Mouse (Mus musculus) stomach, embryonic 14.5 days (tissue): ENCODE measurements around the gene Nacad. TPM values are rescaled to one million over a fixed set of nuclear protein-coding genes. Genes with fewer than 3 reads are reported as not detected.

Experiments used
- ATAC-seq: fragments of 200-750 bp; cut with Nextera tagmentation; 2 replicates; pipeline ENCODE4 v1.8.0; 2017; ENCODE audit warnings: low read depth, moderate TSS enrichment; ENCODE audit not compliant: insufficient number of reproducible peaks, insufficient read depth, low FRiP score
- H3K27ac ChIP-seq: fragments of 300-500 bp; sonication (generic); 2 replicates; pipeline ENCODE4 v1.5.1; 2014; ENCODE audit warnings: mild to moderate bottlenecking, low read length, moderate library complexity, mixed read lengths
- H3K27me3 ChIP-seq: fragments of 300-500 bp; sonication (generic); 2 replicates; pipeline ENCODE4 v1.6.1; 2014; ENCODE audit warnings: low read length, control low read depth, mixed read lengths; ENCODE audit not compliant: control insufficient read depth, insufficient read depth
- H3K36me3 ChIP-seq: fragments of 300-500 bp; sonication (generic); 2 replicates; pipeline ENCODE4 v1.6.1; 2014; ENCODE audit warnings: mild to moderate bottlenecking, control low read depth, low read length, moderate library complexity, mixed read lengths; ENCODE audit not compliant: control insufficient read depth, insufficient read depth
- H3K4me1 ChIP-seq: fragments of 300-500 bp; sonication (generic); 2 replicates; pipeline ENCODE4 v1.6.1; 2014; ENCODE audit warnings: low read length, control low read depth, mixed read lengths; ENCODE audit not compliant: control insufficient read depth, insufficient read depth
- H3K4me2 ChIP-seq: fragments of 300-500 bp; sonication (generic); replicated peaks from 2 replicates; pipeline ENCODE4 v1.6.1; 2014; ENCODE audit warnings: low read depth, low read length, control low read depth
- H3K4me3 ChIP-seq: fragments of 300-500 bp; sonication (generic); 2 replicates; pipeline ENCODE4 v1.5.1; 2014; ENCODE audit warnings: low read depth, low read length, control low read depth
- H3K9ac ChIP-seq: fragments of 300-500 bp; sonication (generic); replicated peaks from 2 replicates; pipeline ENCODE4 v1.6.1; 2014; ENCODE audit warnings: low read depth, mild to moderate bottlenecking, control low read depth, low read length, moderate library complexity, mixed read lengths
- H3K9me3 ChIP-seq: fragments of 300-500 bp; sonication (generic); 2 replicates; pipeline ENCODE4 v1.6.1; 2016; ENCODE audit warnings: low read depth, low read length, control low read depth; ENCODE audit not compliant: control insufficient read depth
- WGBS: fragments of 180-500 bp; shearing (Covaris S2); extraction: QIAGEN DNeasy Blood & Tissue Kit; methylation state at CpG from one replicate; pipeline ENCODE4 v1.1.7; 2014; 5-methylcytosine and 5-hydroxymethylcytosine counted together
- polyA plus RNA-seq: library from polyadenylated mRNA; unstranded; fragments of >200 nt; fragmentation: Nextera tagmentation; extraction: Ambion mirVana; gene quantifications from 2 replicates; pipeline ENCODE4 v1.2.1, GENCODE M21; 2014

Nacad gene
- polyA plus RNA-seq, 1 experiment from 2014 or later, result 9.2 TPM

GRCm38 (mm10) chr11:6615250-6616205 lies 9.7 kb upstream of the Nacad start:
- Histone ChIP-seq H3K4me2 (no peak overlapping the region), H3K9ac (no peak overlapping the region), H3K36me3 (peaks cover 73% of the 10 kb centered on the region), H3K27ac (no peak overlapping the region), H3K9me3 (no peaks in the 10 kb centered on the region), H3K27me3 (no peaks in the 10 kb centered on the region), H3K4me1 (no peaks in the 10 kb centered on the region), H3K4me3 (no peak overlapping the region)
- no peak for ATAC-seq
- 91% methylated on average over 12 of the region's 12 CpGs for WGBS

- 0 out of 2 replicates have a peak overlapping the region, but pooled peaks have one; percentile 10 for H3K9ac ChIP-seq
- 0 out of 2 replicates have a peak, but pooled peaks cover 13% of the 10 kb centered on the region for H3K27me3 ChIP-seq
- no peak for ATAC-seq
- H3K36me3 ChIP-seq, result no peaks in the 10 kb centered on the region
- peak overlapping the region; percentile 57 for H3K4me2 ChIP-seq
- H3K4me1 ChIP-seq, result peaks cover 23% of the 10 kb centered on the region
- H3K9me3 ChIP-seq, result no peaks in the 10 kb centered on the region
- 19% methylated on average over 13 of the region's 13 CpGs for WGBS
- H3K27ac ChIP-seq, result no peak overlapping the region
- H3K4me3 ChIP-seq, result peak overlapping the region; percentile 30
Measured at GRCm38 (mm10) chr11:6605021-6605481, 802 bp downstream of the Nacad start.

- Histone ChIP-seq H3K36me3 (no peaks in the 10 kb centered on the region), H3K4me3 (peak overlapping the region; percentile 30; the same call in 1 of the 2 replicates), H3K27ac (no peak overlapping the region), H3K27me3 (0 out of 2 replicates have a peak, but pooled peaks cover 13% of the 10 kb centered on the region), H3K9me3 (no peaks in the 10 kb centered on the region), H3K4me1 (peaks cover 23% of the 10 kb centered on the region), H3K4me2 (no peak overlapping the region), H3K9ac (no peak overlapping the region)
- no peak for ATAC-seq
Measured at GRCm38 (mm10) chr11:6604604-6604936, 1.3 kb downstream of the Nacad start.

GRCm38 (mm10) chr11:6603887-6604603 lies 1.8 kb downstream of the Nacad start:
- no peak overlapping the region for H3K9ac ChIP-seq
- H3K4me2 ChIP-seq, result peak overlapping the region; percentile 26; the same call in 1 of the 2 replicates
- ATAC-seq, result peak; percentile 33; the same call in 1 of the 2 replicates
- H3K27ac ChIP-seq, result no peak overlapping the region
- 0 out of 2 replicates have a peak, but pooled peaks cover 13% of the 10 kb centered on the region for H3K27me3 ChIP-seq
- peaks cover 23% of the 10 kb centered on the region for H3K4me1 ChIP-seq
- no peaks in the 10 kb centered on the region for H3K9me3 ChIP-seq
- WGBS, result 19% methylated on average over 12 of the region's 12 CpGs
- no peaks in the 10 kb centered on the region for H3K36me3 ChIP-seq
- H3K4me3 ChIP-seq, result no peak overlapping the region

- no peak for ATAC-seq
- H3K4me3 ChIP-seq, result no peak overlapping the region
- H3K4me1 ChIP-seq, result peaks cover 23% of the 10 kb centered on the region
- 0 out of 2 replicates have a peak, but pooled peaks cover 13% of the 10 kb centered on the region for H3K27me3 ChIP-seq
- H3K9me3 ChIP-seq, result no peaks in the 10 kb centered on the region
- no peak overlapping the region for H3K27ac ChIP-seq
- no peak overlapping the region for H3K4me2 ChIP-seq
- H3K36me3 ChIP-seq, result peaks cover 5% of the 10 kb centered on the region; the same call in 1 of the 2 replicates
- 78% methylated on average over 9 of the region's 9 CpGs for WGBS
- H3K9ac ChIP-seq, result 0 out of 2 replicates have a peak overlapping the region, but pooled peaks have one; percentile 0
Measured at GRCm38 (mm10) chr11:6603224-6603623, 2.6 kb downstream of the Nacad start.

GRCm38 (mm10) chr11:6602662-6603061 lies 3.2 kb downstream of the Nacad start:
- Histone ChIP-seq H3K9ac (no peak overlapping the region), H3K27ac (no peak overlapping the region), H3K4me3 (no peak overlapping the region), H3K27me3 (0 out of 2 replicates have a peak, but pooled peaks cover 13% of the 10 kb centered on the region), H3K4me1 (peaks cover 23% of the 10 kb centered on the region), H3K9me3 (no peaks in the 10 kb centered on the region), H3K36me3 (peaks cover 10% of the 10 kb centered on the region), H3K4me2 (no peak overlapping the region)
- 70% methylated on average over 9 of the region's 9 CpGs for WGBS
- ATAC-seq, result no peak

GRCm38 (mm10) chr11:6601649-6602480 lies 4.0 kb downstream of the Nacad start:
- H3K4me3 ChIP-seq, result no peak overlapping the region
- peaks cover 18% of the 10 kb centered on the region for H3K36me3 ChIP-seq
- no peak overlapping the region for H3K4me2 ChIP-seq
- 0 out of 2 replicates have a peak, but pooled peaks cover 13% of the 10 kb centered on the region for H3K27me3 ChIP-seq
- H3K9ac ChIP-seq, result no peak overlapping the region
- H3K27ac ChIP-seq, result no peak overlapping the region
- 65% methylated on average over 20 of the region's 20 CpGs for WGBS
- peaks cover 23% of the 10 kb centered on the region for H3K4me1 ChIP-seq
- no peaks in the 10 kb centered on the region for H3K9me3 ChIP-seq
- no peak for ATAC-seq
